Mouse (Mus musculus) urinary bladder, postnatal 10 days (tissue): ENCODE data around the gene Pdss2.

ENCODE experiments used
- DNase-seq: peaks from one replicate; pipeline ENCODE4 v3.0.0; 2022; ENCODE audit warnings: low spot score

Pdss2 gene

DNA sequence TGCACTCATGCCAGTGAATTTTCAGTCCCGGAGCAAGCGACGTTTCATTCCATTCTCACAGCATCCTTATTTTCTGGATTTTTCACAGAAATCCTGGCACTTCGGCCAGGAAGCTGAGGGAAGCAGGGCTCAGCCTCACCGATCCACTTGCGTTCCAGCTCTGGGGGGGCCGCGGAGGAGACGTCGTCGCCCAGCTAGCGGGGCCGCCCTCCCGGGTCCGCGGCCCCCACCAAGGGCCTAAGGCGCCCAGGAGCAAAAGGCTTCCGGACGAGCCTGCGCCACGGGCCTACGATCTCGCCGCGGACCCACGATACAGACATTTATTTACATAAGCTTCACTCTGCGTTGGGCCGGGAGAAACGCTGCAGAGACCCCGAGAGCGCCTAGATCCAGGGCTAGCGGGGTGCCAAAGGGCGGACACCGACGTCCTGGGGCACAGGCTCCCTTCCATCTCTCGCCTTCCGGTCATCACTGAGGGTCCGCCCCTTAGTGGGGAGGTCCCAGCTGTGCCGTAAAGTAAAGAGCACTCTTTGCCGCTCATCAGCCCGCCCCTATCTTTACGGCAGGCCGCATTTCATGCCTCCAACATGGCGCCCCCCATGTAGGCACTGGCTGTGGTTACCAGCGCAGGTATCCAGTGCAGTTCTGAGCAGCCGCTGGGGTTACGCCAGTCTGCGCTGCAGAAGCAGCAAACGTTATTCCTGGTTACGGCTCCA is at the start of gene Pdss2:
Gene Pdss2 (plus strand): TSS at position 577 of the 716 bp plus-strand sequence.
- DNase-seq: peak; percentile 82

GRCm38 (mm10) chr10:43172066-43172465 is 49.2 kb upstream of the Pdss2 start:
- DNase-seq: no peak

DNA sequence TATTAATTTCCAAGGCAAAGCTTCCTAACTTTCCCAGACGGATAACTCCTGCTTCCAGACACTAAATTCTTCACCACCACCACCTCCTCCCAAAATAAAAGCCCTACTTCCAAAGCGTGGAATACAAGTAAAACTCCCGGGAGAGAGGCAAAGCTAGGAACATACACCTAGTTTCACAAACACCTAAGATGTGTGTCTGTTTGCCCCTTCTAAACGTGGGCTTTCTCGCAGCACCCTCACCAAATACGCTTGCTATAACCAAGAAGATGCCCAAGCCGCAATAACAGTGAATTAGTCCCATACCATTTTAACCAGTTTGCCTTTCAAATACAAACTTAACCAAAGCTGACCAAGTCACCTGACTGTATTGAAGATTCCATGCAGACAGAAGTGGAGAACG is 48.7 kb upstream of the Pdss2 start:
- DNase-seq: no peak

GRCm38 (mm10) chr10:43173141-43173827 is 48.0 kb upstream of the Pdss2 start:
- DNase-seq: no peak

GRCm38 (mm10) chr10:43173828-43174325 is 47.4 kb upstream of the Pdss2 start:
- DNase-seq: no peak

DNA sequence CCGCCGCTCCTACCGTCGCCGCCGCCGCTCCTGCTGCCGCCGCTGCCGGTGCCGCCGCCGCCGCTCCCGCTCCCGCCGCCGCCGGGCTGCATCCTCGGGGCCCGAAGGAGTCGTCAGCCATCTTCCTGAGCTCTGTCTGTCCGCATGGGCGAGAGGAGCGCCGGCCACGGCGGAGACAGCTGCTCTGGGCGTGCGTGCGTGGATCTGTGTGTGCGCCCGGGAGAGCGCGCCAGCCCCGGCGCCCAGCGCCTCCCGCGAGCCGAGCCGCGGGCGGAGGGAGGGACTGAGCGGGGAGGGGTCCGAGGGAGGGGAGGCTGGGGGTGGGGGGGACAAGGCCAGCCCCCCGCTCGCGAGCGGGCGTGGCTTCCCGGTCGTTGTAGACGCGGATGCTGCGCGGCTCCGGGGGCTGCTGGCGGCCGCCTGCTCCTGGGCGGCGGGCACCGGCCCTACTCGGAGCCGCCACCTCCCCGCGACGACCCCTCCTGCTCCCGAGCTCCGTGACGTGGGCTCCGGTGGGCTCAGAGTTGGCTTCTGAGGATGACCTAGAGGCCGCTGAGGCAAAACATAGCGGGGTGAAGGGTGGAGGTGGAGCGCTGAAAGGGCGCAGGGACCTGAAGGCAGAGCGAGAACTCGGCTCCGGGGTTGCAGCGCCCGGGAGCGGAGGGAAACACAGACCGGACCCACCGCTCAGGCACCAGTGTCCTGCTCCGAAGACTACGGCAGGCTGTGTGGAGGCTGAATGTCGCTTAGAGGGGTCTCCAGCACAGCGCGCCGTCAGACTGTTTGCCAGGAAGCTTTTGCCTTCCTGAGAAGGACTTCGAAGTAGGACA is 46.7 kb upstream of the Pdss2 start, which contains the start of the genes Sobp and 9030612E09Rik:
Gene Sobp (minus strand): TSS at position 205 of the 830 bp plus-strand sequence.
Gene 9030612E09Rik (plus strand): TSS at position 379 of the 830 bp plus-strand sequence.
- no peak for DNase-seq

DNA sequence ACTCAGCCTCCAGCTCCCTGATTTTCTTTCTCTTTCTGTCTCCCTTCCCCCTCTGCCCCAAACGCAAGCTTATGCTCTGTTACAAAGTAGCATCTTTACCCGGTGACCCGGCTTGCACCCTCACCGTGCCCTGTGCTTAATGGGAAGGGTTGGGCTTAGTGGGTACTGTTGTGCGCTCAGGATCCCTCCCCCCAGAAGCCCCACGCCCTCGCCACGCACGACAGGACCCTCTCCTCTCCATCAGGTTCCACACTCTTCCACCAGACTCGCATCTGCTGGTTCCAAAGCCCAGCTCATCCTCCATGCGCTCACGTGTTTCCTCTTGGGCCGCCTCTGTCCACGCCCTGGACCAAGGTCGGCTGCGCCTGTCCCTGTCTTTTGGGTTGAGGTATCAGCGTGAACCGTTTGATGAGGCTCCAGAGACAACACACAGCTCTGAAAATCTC is 46.1 kb upstream of the Pdss2 start:
- DNase-seq: no peak

- DNase-seq: no peak
Observed at GRCm38 (mm10) chr10:43180313-43180912, 40.9 kb upstream of the Pdss2 start.

DNA sequence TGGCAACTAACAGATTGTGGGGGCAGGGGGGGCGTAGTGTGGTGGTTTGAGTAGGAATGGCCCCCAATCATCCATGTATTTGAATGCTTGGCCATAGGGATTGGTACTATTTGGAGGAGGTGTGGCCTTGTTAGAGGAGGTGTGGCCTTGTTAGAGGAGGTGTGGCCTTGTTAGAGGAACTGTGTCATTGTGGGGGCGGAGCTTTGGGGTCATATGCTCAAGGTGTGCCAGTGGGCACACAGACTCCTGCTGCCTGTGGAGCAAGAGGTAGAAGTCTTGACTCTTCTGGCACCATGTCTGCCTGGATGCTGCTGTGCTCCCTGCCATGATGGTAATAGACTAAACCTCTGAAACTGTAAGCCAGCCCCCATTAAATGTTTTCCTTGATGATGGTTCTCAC is 21.1 kb upstream of the Pdss2 start:
- no peak for DNase-seq

DNA sequence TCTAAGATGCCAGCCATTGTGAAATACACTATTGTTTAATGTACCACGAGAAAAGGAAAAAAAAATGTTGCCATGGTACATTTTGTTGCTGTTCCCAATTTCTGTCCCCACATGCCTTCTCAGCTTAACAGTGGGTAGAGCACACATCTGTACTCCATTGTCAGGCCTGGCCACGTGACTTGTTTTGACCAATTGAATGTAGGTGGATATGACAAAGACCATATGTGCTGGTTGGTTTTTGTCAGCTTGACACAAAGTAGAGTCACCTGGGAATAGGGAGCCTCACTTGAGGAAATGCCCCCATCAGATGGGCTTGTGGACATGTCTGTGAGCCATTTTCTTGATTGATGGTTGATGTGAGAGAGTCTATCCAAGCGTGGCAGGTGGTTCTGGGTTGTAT is 17.4 kb upstream of the Pdss2 start:
- no peak for DNase-seq

- DNase-seq: no peak
Observed at GRCm38 (mm10) chr10:43211866-43212265, 9.4 kb upstream of the Pdss2 start.

GRCm38 (mm10) chr10:43217361-43217900 is 3.9 kb upstream of the Pdss2 start:
- DNase-seq: no peak

GRCm38 (mm10) chr10:43220479-43220878 is 807 bp upstream of the Pdss2 start:
- DNase-seq: no peak

DNA sequence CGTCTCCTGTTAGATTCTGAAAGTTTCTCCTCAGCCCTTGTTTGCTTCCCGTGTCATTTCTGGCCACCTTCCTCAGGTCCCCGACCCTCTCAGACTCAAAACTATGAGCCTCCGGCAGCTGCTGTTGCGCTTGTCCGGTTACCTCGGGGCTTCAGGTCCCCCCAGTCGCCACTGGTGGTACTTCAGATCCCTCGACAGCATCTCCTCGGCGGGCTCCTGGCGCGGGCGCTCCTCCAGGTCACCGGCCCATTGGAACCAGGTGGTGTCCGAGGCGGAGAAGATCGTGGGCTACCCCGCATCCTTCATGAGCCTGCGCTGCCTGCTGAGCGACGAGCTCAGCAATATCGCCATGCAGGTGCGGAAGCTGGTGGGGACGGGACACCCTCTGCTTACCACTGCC is 373 bp downstream of the Pdss2 start:
- DNase-seq: no peak

DNA sequence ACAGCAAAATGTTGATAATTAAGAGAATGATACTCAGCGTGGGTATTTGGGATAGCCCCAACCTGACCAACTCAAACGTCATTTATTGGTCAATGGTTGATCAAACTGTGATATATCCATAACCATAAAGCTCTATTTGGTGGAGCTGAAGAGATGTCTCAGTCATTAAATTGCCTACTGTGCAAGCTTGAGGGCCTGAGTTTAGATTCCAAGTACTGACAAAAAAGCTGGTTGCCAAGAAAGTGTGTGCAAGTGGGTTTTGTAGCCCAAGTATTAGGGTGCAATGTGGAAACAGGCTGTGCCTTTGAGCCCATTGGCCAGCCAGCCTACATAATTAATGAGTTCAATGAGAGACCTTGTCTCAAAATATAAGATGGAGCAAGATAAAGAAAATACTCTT is 2.1 kb downstream of the Pdss2 start:
- DNase-seq: no peak

- DNase-seq: no peak
Observed at GRCm38 (mm10) chr10:43226391-43226790, 5.1 kb downstream of the Pdss2 start.

- DNase-seq: no peak
Observed at GRCm38 (mm10) chr10:43229236-43229635, 8.0 kb downstream of the Pdss2 start.

DNA sequence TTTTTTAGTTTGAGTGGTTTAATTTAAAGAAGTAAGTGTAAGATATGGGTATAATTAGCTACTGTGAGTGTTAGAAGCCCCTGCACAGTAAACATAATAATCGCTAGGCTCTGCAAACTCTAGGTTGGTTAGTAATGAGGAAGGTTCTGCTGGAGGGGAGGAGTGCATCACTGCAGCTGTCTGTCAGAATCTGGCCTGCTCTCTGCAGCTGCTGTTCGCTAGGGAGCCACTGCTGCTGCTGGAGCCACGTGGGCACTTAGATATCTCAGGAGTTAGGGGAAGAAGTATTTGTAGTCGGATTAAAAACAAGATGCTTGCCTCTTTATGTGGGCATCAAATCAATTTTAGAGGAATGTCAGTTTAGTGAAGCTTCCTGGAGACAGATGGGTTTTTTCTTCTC is 13.2 kb downstream of the Pdss2 start:
- DNase-seq: no peak

- DNase-seq: no peak
Observed at GRCm38 (mm10) chr10:43235011-43235410, 13.7 kb downstream of the Pdss2 start.

DNA sequence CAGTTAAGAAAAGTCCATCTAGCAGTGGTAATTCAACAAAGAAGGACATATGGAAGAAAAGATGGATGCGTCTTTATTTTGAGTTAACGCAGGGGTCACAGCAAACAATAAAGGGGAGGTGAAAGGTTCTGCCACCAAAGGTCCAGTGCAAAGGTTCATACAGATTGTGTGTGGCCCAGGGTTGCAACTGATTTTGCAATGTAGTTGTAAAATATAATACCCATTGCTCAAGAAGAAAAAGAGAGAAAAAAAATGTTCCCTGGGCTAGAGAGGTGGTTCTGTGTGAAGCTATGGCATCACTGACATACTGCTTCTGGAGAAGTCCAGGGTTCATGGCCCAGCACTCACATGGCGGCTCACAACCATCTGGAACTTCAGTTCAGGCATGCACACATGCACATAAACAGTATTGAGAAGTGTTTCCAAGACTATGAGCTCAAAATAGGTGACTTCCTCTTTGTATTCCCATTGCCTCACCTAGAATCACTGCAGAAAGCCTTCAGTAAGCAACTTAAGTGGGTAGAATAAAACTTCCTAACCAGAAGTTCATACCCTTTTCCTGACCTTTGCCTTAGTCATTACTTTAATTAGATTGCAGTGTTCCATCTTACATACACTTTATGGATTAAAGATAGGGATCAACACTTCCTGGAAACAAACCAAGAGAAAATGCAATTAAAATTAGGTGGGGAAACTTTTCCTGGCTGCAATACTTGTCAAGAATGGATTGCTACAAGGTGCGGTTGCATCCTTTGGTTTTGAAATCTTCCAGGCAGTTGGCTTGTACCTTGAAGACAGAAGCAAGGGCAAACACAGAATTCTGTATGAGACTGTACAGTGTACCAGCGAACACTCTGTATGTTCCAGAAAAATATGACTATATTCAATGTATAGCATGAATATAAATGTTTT is 14.7 kb downstream of the Pdss2 start:
- no peak for DNase-seq

GRCm38 (mm10) chr10:43242215-43242614 is 20.9 kb downstream of the Pdss2 start:
- DNase-seq: no peak
